Mouse (Mus musculus) MEL (cell line): ENCODE results near the gene Krt84. TPM values are rescaled to one million over a fixed set of nuclear protein-coding genes. Genes with fewer than 3 reads are reported as not detected.

Experiments used
- DNase-seq: peaks from one replicate; pipeline ENCODE4 v3.0.0; 2011; ENCODE audit warnings: low read depth, low spot score
- H3K27ac ChIP-seq: 2 replicates; pipeline ENCODE4 v1.5.1; 2012; ENCODE audit warnings: low read depth, mild to moderate bottlenecking, control low read depth, low read length, moderate library complexity; ENCODE audit not compliant: control insufficient read depth
- H3K27me3 ChIP-seq, 2 experiments: fragments of 150-350 bp in 1 of 2; sonication (generic) in 1 of 2; 2 replicates each; pipeline ENCODE4 v1.6.1; 2012; ENCODE audit warnings: low read length in 2 of 2, mild to moderate bottlenecking in 2 of 2, improper control_type of control experiment in 1 of 2, moderate library complexity in 1 of 2; ENCODE audit not compliant: insufficient read depth in 2 of 2, control insufficient read depth in 1 of 2
- H3K36me3 ChIP-seq, 2 experiments: 2 replicates each; pipeline ENCODE4 v1.6.1; 2012 to 2014; ENCODE audit warnings: low read length in 2 of 2, improper control_type of control experiment in 1 of 2, inconsistent platforms in 1 of 2, mild to moderate bottlenecking in 1 of 2; ENCODE audit not compliant: insufficient read depth in 2 of 2, control insufficient read depth in 1 of 2
- H3K4me1 ChIP-seq, 2 experiments: fragments of 150-350 bp in 1 of 2; sonication (generic) in 1 of 2; 2 replicates each; pipeline ENCODE4 v1.6.1; 2012; ENCODE audit warnings: low read length in 2 of 2, improper control_type of control experiment in 1 of 2, mild to moderate bottlenecking in 1 of 2; ENCODE audit not compliant: insufficient read depth in 2 of 2, control insufficient read depth in 1 of 2
- H3K4me3 ChIP-seq, 2 experiments: fragments of 150-350 bp in 1 of 2; sonication (generic) in 1 of 2; 2 replicates each; pipeline ENCODE4 v1.5.1; 2012; ENCODE audit warnings: low read depth in 2 of 2, low read length in 2 of 2, mild to moderate bottlenecking in 2 of 2, moderate library complexity in 2 of 2, control low read depth in 1 of 2, improper control_type of control experiment in 1 of 2; ENCODE audit not compliant: control insufficient read depth in 1 of 2, insufficient read depth in 1 of 2
- H3K79me2 ChIP-seq: 2 replicates; pipeline ENCODE4 v1.6.1; 2012; ENCODE audit warnings: mild to moderate bottlenecking, low read length, moderate library complexity; ENCODE audit not compliant: control insufficient read depth, poor library complexity, insufficient read depth
- H3K9ac ChIP-seq: 2 replicates; pipeline ENCODE4 v1.6.1; 2012; ENCODE audit warnings: low read depth, mild to moderate bottlenecking, control low read depth, low read length, moderate library complexity; ENCODE audit not compliant: control insufficient read depth, poor library complexity, severe bottlenecking
- H3K9me3 ChIP-seq: fragments of 150-350 bp; sonication (generic); replicated peaks from 2 replicates; pipeline ENCODE4 v1.6.1; 2012; ENCODE audit warnings: mild to moderate bottlenecking, low read length, improper control_type of control experiment, moderate library complexity; ENCODE audit not compliant: insufficient read depth
- BHLHE40 ChIP-seq: IDR thresholded peaks from 2 replicates; pipeline ENCODE4 v1.6.1; 2012; ENCODE audit warnings: low read depth, mild to moderate bottlenecking, inconsistent platforms, low read length, improper control_type of control experiment, borderline replicate concordance
- CHD1 ChIP-seq: IDR thresholded peaks from 2 replicates; pipeline ENCODE4 v1.6.1; 2012; ENCODE audit warnings: low read depth, mild to moderate bottlenecking, inconsistent platforms, low read length, improper control_type of control experiment
- CHD2 ChIP-seq: IDR thresholded peaks from 2 replicates; pipeline ENCODE4 v1.6.1; 2011; ENCODE audit warnings: low read length, improper control_type of control experiment
- E2F4 ChIP-seq: IDR thresholded peaks from 2 replicates; pipeline ENCODE4 v1.6.1; 2011; ENCODE audit warnings: low read depth, low read length, improper control_type of control experiment, borderline replicate concordance
- EP300 ChIP-seq, 2 experiments: IDR thresholded peaks; 2 replicates each; pipeline ENCODE4 v1.6.1; 2011; ENCODE audit warnings: improper control_type of control experiment in 2 of 2, low read length in 2 of 2, low read depth in 1 of 2, mild to moderate bottlenecking in 1 of 2
- ETS1 ChIP-seq: IDR thresholded peaks from 2 replicates; pipeline ENCODE4 v1.6.1; 2012; ENCODE audit warnings: low read depth, mild to moderate bottlenecking, inconsistent platforms, low read length, improper control_type of control experiment, moderate library complexity
- GABPA ChIP-seq: IDR thresholded peaks from 2 replicates; pipeline ENCODE4 v1.6.1; 2012; ENCODE audit warnings: low read depth, mild to moderate bottlenecking, inconsistent platforms, low read length, improper control_type of control experiment, moderate library complexity
- GATA1 ChIP-seq: IDR thresholded peaks from 2 replicates; pipeline ENCODE4 v1.6.1; 2011; ENCODE audit warnings: low read depth, low read length, improper control_type of control experiment
- JUND ChIP-seq: IDR thresholded peaks from 2 replicates; pipeline ENCODE4 v1.6.1; 2011; ENCODE audit warnings: low read depth, mild to moderate bottlenecking, improper control_type of control experiment, low read length
- KAT2A ChIP-seq: conservative IDR thresholded peaks from 2 replicates; pipeline ENCODE4 v1.6.1; 2012; ENCODE audit warnings: low read depth, low read length, improper control_type of control experiment, inconsistent platforms
- MAFK ChIP-seq: IDR thresholded peaks from 2 replicates; pipeline ENCODE4 v1.6.1; 2011; ENCODE audit warnings: low read depth, mild to moderate bottlenecking, low read length, improper control_type of control experiment, borderline replicate concordance
- MAZ ChIP-seq: IDR thresholded peaks from 2 replicates; pipeline ENCODE4 v1.6.1; 2012; ENCODE audit warnings: low read depth, mild to moderate bottlenecking, inconsistent platforms, low read length, improper control_type of control experiment
- MXI1 ChIP-seq: IDR thresholded peaks from 2 replicates; pipeline ENCODE4 v1.6.1; 2011; ENCODE audit warnings: mild to moderate bottlenecking, low read depth, low read length, improper control_type of control experiment
- MYB ChIP-seq: IDR thresholded peaks from 2 replicates; pipeline ENCODE4 v1.6.1; 2011; ENCODE audit warnings: mild to moderate bottlenecking, low read depth, low read length, improper control_type of control experiment
- NELFE ChIP-seq: IDR thresholded peaks from 2 replicates; pipeline ENCODE4 v1.6.1; 2011; ENCODE audit warnings: low read depth, low read length, improper control_type of control experiment
- NRF1 ChIP-seq: IDR thresholded peaks from 2 replicates; pipeline ENCODE4 v1.6.1; 2014; ENCODE audit warnings: low read depth, mild to moderate bottlenecking, inconsistent platforms, low read length, improper control_type of control experiment, moderate library complexity; ENCODE audit not compliant: poor library complexity, insufficient read depth, severe bottlenecking
- POLR2AphosphoS5 ChIP-seq: IDR thresholded peaks from 2 replicates; pipeline ENCODE4 v1.6.1; 2012; ENCODE audit warnings: low read depth, borderline replicate concordance, mild to moderate bottlenecking, inconsistent platforms, low read length, moderate library complexity, mixed read lengths
- RAD21 ChIP-seq: IDR thresholded peaks from 2 replicates; pipeline ENCODE4 v1.6.1; 2011; ENCODE audit warnings: mild to moderate bottlenecking, low read depth, low read length, improper control_type of control experiment
- SMC3 ChIP-seq: IDR thresholded peaks from 2 replicates; pipeline ENCODE4 v1.6.1; 2011; ENCODE audit warnings: low read depth, low read length, improper control_type of control experiment
- TAL1 ChIP-seq: IDR thresholded peaks from 2 replicates; pipeline ENCODE4 v1.6.1; 2012; ENCODE audit warnings: mild to moderate bottlenecking, inconsistent platforms, low read length, moderate library complexity, mixed read lengths
- UBTF ChIP-seq: IDR thresholded peaks from 2 replicates; pipeline ENCODE4 v1.6.1; 2012; ENCODE audit warnings: low read depth, mild to moderate bottlenecking, inconsistent platforms, low read length, improper control_type of control experiment, moderate library complexity, borderline replicate concordance; ENCODE audit not compliant: insufficient read depth
- USF1 ChIP-seq: IDR thresholded peaks from 2 replicates; pipeline ENCODE4 v1.6.1; 2014; ENCODE audit warnings: low read depth, mild to moderate bottlenecking, inconsistent platforms, low read length, improper control_type of control experiment, moderate library complexity
- polyA plus RNA-seq, 2 experiments: library from polyadenylated mRNA; stranded (reverse) in 1 of 2; unstranded in 1 of 2; fragments of >175 nt in 1 of 2; fragments of >200 nt in 1 of 2; gene quantifications; 2 replicates each; pipeline versions ENCODE4 v1.2.1 to v1.2.4; 2012; ENCODE audit warnings: low replicate concordance in 2 of 2, low read depth in 1 of 2; ENCODE audit not compliant: insufficient read length in 2 of 2, insufficient read depth in 1 of 2, missing spikeins in 1 of 2
- total RNA-seq: library from RNA; depleted of rRNA; stranded (reverse); fragments of 300-350 nt; gene quantifications from 2 replicates; pipeline ENCODE4 v1.2.3, GENCODE M21; 2012

Gene Krt84
- total and polyA plus RNA-seq, 3 experiments: not detected

- TF ChIP-seq NELFE (no peak), USF1 (no peak), NRF1 (no peak), UBTF (no peak), ETS1 (no peak), E2F4 (no peak), MYB (no peak), EP300 (IDR thresholded peaks at IDR 0.05; ENCODE audit: low read depth in 1 of 2, low read length in 2 of 2) (no peak)
- no peak overlapping the region for H3K27ac ChIP-seq
- H3K4me1 ChIP-seq: no peaks in the 10 kb centered on the region
- H3K27me3 ChIP-seq: no peaks in the 10 kb centered on the region
- H3K79me2 ChIP-seq: no peaks in the 10 kb centered on the region
- no peak overlapping the region for H3K9ac ChIP-seq
- no peak overlapping the region for H3K4me3 ChIP-seq
- no peaks in the 10 kb centered on the region for H3K36me3 ChIP-seq
- no peak for DNase-seq
- H3K9me3 ChIP-seq: no peaks in the 10 kb centered on the region
These were observed 47.7 kb downstream of the Krt84 start for GRCm38 (mm10) chr15:101484939-101485338.

- H3K4me3 ChIP-seq: no peak overlapping the region
- no peaks in the 10 kb centered on the region for H3K9me3 ChIP-seq
These were observed 49.0 kb downstream of the Krt84 start for GRCm38 (mm10) chr15:101483646-101484045.

GRCm38 (mm10) chr15:101482056-101482455 is 50.6 kb downstream of the Krt84 start:
- H3K4me1 ChIP-seq: no peaks in the 10 kb centered on the region
- no peak overlapping the region for H3K9ac ChIP-seq
- H3K4me3 ChIP-seq: no peak overlapping the region
- H3K9me3 ChIP-seq: no peaks in the 10 kb centered on the region
- H3K79me2 ChIP-seq: no peaks in the 10 kb centered on the region
- H3K36me3 ChIP-seq: no peaks in the 10 kb centered on the region
- no peak for DNase-seq
- TF ChIP-seq KAT2A (no peak), EP300 (IDR thresholded peaks at IDR 0.05; ENCODE audit: low read depth in 1 of 2, low read length in 2 of 2) (no peak), JUND (no peak), BHLHE40 (no peak), ETS1 (no peak), USF1 (no peak), CHD2 (no peak), RAD21 (no peak), GABPA (no peak), MAFK (no peak), TAL1 (no peak), NRF1 (no peak), UBTF (no peak), CHD1 (no peak), MAZ (no peak), SMC3 (no peak), MXI1 (no peak)
- no peaks in the 10 kb centered on the region for H3K27me3 ChIP-seq
- H3K27ac ChIP-seq: no peak overlapping the region

More at GRCm38 (mm10) chr15:101483646-101484045, 49.0 kb downstream of the Krt84 start:
- H3K27me3 ChIP-seq: no peaks in the 10 kb centered on the region
- H3K9ac ChIP-seq: no peak overlapping the region
- TF ChIP-seq POLR2AphosphoS5 (no peak), GATA1 (no peak)
- H3K4me1 ChIP-seq: no peaks in the 10 kb centered on the region
- H3K79me2 ChIP-seq: no peaks in the 10 kb centered on the region
- H3K36me3 ChIP-seq: no peaks in the 10 kb centered on the region
- DNase-seq: no peak
- H3K27ac ChIP-seq: no peak overlapping the region
